Mouse (Mus musculus) liver, postnatal 0 days (tissue): ENCODE results near the gene Gng12.

Experiments used
- CTCF ChIP-seq: sonication (generic); IDR thresholded peaks from 2 replicates; pipeline ENCODE4 v1.5.1; 2016; ENCODE audit warnings: antibody characterized with exemption, low read depth
- EP300 ChIP-seq: IDR thresholded peaks from 2 replicates; pipeline ENCODE4 v1.6.1; 2016; ENCODE audit warnings: antibody characterized with exemption, low read depth, mild to moderate bottlenecking

DNA sequence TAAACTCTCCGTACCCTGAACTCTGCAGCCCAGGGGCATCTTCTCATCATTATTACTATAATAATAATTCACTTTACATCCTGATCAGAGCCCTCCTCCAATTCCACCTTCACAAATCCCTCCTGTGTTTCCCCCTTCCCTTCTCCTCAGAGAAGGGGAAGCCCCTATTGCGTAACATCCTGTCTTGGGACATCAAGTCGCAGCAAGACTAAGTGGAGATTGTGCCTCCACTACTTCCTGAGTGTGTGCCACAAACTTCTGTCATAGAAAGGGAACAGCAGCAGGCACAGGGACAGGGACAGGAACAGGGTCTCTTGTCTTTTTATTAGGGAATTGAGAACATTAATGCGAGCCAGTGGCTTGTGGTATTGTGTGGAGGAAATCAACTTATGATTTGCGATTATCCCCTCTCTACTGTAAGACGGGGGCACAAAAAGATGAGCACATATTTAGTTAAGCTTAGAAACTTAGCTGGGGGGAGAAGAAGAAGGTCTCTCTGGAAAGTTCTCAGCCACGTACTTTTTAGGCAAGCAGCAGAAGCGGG lies 173.1 kb downstream of the Gng12 start:
- TF ChIP-seq CTCF = no peak
- TF ChIP-seq EP300 = no peak
